Mouse (Mus musculus) spleen, adult 2 months (tissue): ENCODE results near the gene Smyd2.

Experiments
- CTCF ChIP-seq: fragments of 200-500 bp; IDR thresholded peaks from 2 replicates; pipeline ENCODE4 v1.5.1; 2011; ENCODE audit warnings: mild to moderate bottlenecking, inconsistent platforms; ENCODE audit not compliant: insufficient read depth, insufficient read length, insufficient replicate concordance; ENCODE audit errors: extremely low read depth
- POLR2A ChIP-seq: fragments of 200-500 bp; IDR thresholded peaks from 2 replicates; pipeline ENCODE4 v1.6.1; 2011; ENCODE audit warnings: low read depth, low read length, inconsistent platforms

DNA sequence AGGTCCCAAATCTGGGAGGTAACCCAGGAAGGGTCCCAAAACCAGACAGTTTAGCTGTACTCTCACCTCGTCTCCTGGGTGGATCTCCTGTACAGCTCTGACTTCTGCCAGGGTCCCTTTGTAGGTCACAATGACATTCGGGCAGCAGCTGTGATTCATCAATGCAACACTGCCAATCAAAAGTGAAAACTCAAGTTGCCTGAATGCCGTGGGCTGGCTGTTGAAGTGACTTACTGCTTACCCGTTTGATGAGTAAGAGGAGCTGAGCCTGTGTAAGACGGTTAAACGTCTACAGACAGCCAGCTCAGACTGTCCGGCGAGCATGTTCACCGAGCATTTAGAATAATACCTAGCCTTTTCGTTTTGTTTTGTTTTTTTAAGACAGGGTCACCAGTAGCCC is 33.4 kb downstream of the Smyd2 start:
- no peak for TF ChIP-seq CTCF
- no peak for TF ChIP-seq POLR2A
